Mouse (Mus musculus) stomach, embryonic 14.5 days (tissue): ENCODE results near the gene Fam219a. TPM values are rescaled to one million over a fixed set of nuclear protein-coding genes. Genes with fewer than 3 reads are reported as not detected.
A peak's percentile ranks its signal among the peaks of the same experiment; 100 is the strongest.

Experiments used
- ATAC-seq: fragments of 200-750 bp; cut with Nextera tagmentation; 2 replicates; pipeline ENCODE4 v1.8.0; 2017; ENCODE audit warnings: low read depth, moderate TSS enrichment; ENCODE audit not compliant: insufficient number of reproducible peaks, insufficient read depth, low FRiP score
- H3K27ac ChIP-seq: fragments of 300-500 bp; sonication (generic); 2 replicates; pipeline ENCODE4 v1.5.1; 2014; ENCODE audit warnings: mild to moderate bottlenecking, low read length, moderate library complexity, mixed read lengths
- H3K27me3 ChIP-seq: fragments of 300-500 bp; sonication (generic); 2 replicates; pipeline ENCODE4 v1.6.1; 2014; ENCODE audit warnings: low read length, control low read depth, mixed read lengths; ENCODE audit not compliant: control insufficient read depth, insufficient read depth
- H3K36me3 ChIP-seq: fragments of 300-500 bp; sonication (generic); 2 replicates; pipeline ENCODE4 v1.6.1; 2014; ENCODE audit warnings: mild to moderate bottlenecking, control low read depth, low read length, moderate library complexity, mixed read lengths; ENCODE audit not compliant: control insufficient read depth, insufficient read depth
- H3K4me1 ChIP-seq: fragments of 300-500 bp; sonication (generic); 2 replicates; pipeline ENCODE4 v1.6.1; 2014; ENCODE audit warnings: low read length, control low read depth, mixed read lengths; ENCODE audit not compliant: control insufficient read depth, insufficient read depth
- H3K4me2 ChIP-seq: fragments of 300-500 bp; sonication (generic); replicated peaks from 2 replicates; pipeline ENCODE4 v1.6.1; 2014; ENCODE audit warnings: low read depth, low read length, control low read depth
- H3K4me3 ChIP-seq: fragments of 300-500 bp; sonication (generic); 2 replicates; pipeline ENCODE4 v1.5.1; 2014; ENCODE audit warnings: low read depth, low read length, control low read depth
- H3K9ac ChIP-seq: fragments of 300-500 bp; sonication (generic); replicated peaks from 2 replicates; pipeline ENCODE4 v1.6.1; 2014; ENCODE audit warnings: low read depth, mild to moderate bottlenecking, control low read depth, low read length, moderate library complexity, mixed read lengths
- H3K9me3 ChIP-seq: fragments of 300-500 bp; sonication (generic); 2 replicates; pipeline ENCODE4 v1.6.1; 2016; ENCODE audit warnings: low read depth, low read length, control low read depth; ENCODE audit not compliant: control insufficient read depth
- WGBS: fragments of 180-500 bp; shearing (Covaris S2); extraction: QIAGEN DNeasy Blood & Tissue Kit; methylation state at CpG from one replicate; pipeline ENCODE4 v1.1.7; 2014; 5-methylcytosine and 5-hydroxymethylcytosine counted together
- polyA plus RNA-seq: library from polyadenylated mRNA; unstranded; fragments of >200 nt; fragmentation: Nextera tagmentation; extraction: Ambion mirVana; gene quantifications from 2 replicates; pipeline ENCODE4 v1.2.1, GENCODE M21; 2014

The Fam219a gene
- polyA plus RNA-seq, 1 experiment from 2014 or later = 3.9 TPM

GRCm38 (mm10) chr4:41493464-41494116 lies 75.7 kb downstream of the Fam219a start:
- ATAC-seq = 0 out of 2 replicates have a peak, but pooled peaks have one; percentile 33
- Histone ChIP-seq H3K36me3 (no peaks in the 10 kb centered on the region), H3K27me3 (peaks cover 22% of the 10 kb centered on the region), H3K4me3 (no peak overlapping the region), H3K27ac (no peak overlapping the region), H3K9me3 (no peaks in the 10 kb centered on the region), H3K9ac (no peak overlapping the region), H3K4me2 (no peak overlapping the region), H3K4me1 (peaks cover 10% of the 10 kb centered on the region; the same call in 1 of the 2 replicates)
- 72% methylated on average over 3 of the region's 3 CpGs for WGBS

DNA sequence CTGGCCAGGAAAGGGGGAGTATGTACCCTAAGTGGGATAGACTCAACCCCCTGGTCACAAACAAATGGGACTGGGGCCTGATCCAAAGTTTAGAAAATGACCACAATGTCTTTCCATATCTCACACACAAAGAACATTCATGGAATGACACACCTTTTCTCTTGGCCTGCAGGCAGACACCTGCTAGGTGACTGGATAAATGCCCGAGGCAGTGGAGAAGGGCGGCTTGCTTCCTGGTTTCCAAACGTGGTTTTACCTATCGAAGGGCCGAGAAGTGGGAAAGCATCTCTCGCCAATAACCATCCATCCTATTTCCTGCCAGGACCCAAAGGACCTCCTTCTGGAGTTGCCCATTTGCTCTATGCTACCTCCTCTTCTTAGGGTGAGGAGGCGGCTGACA lies 76.4 kb downstream of the Fam219a start:
- 80% methylated on average over 7 of the region's 7 CpGs for WGBS
- H3K4me1 ChIP-seq = peaks cover 4% of the 10 kb centered on the region; the same call in 1 of the 2 replicates

DNA sequence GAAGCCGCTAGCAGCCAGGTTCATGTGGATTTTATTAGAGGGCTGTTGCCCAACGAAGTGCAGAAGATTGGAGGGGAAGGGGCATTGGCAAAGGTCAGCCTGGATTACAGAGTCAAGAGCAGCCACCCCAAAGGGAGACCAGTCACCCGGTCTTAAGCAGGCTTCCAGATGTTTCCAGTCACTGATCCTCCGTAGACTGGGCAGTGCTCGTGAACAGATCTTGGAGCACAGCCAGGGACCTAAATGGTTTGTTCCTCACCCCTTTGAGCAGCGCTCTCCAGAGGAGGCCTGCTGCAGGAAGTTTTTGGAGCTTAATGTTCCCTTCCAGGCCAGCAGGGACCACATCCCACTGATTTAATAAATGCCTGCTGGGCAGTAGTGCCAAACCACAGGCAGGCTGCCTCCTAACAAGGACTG lies 87.7 kb downstream of the Fam219a start:
- Histone ChIP-seq H3K27ac (peak overlapping the region; percentile 76), H3K4me2 (no peak overlapping the region), H3K36me3 (peaks cover 4% of the 10 kb centered on the region; the same call in 1 of the 2 replicates), H3K9ac (no peak overlapping the region), H3K9me3 (no peaks in the 10 kb centered on the region), H3K4me1 (peaks cover 16% of the 10 kb centered on the region), H3K27me3 (no peaks in the 10 kb centered on the region), H3K4me3 (no peak overlapping the region)
- peak; percentile 66 for ATAC-seq
- 33% methylated on average over 6 of the region's 6 CpGs for WGBS

More for the DNA sequence above, 76.4 kb downstream of the Fam219a start:
- Histone ChIP-seq H3K4me2 (no peak overlapping the region), H3K27me3 (peaks cover 15% of the 10 kb centered on the region), H3K9ac (no peak overlapping the region), H3K27ac (no peak overlapping the region), H3K36me3 (no peaks in the 10 kb centered on the region), H3K9me3 (no peaks in the 10 kb centered on the region), H3K4me3 (no peak overlapping the region)
- ATAC-seq = no peak

GRCm38 (mm10) chr4:41480254-41480653 lies 89.1 kb downstream of the Fam219a start:
- Histone ChIP-seq H3K27me3 (no peaks in the 10 kb centered on the region), H3K27ac (peak overlapping the region; percentile 70; the same call in 1 of the 2 replicates), H3K4me2 (no peak overlapping the region), H3K9ac (no peak overlapping the region), H3K4me1 (peaks cover 16% of the 10 kb centered on the region), H3K36me3 (peaks cover 4% of the 10 kb centered on the region; the same call in 1 of the 2 replicates), H3K9me3 (no peaks in the 10 kb centered on the region), H3K4me3 (no peak overlapping the region)
- 76% methylated on average over 8 of the region's 8 CpGs for WGBS
- no peak for ATAC-seq

GRCm38 (mm10) chr4:41479456-41479804 lies 89.9 kb downstream of the Fam219a start:
- H3K36me3 ChIP-seq = peaks cover 4% of the 10 kb centered on the region; the same call in 1 of the 2 replicates
- no peak overlapping the region for H3K9ac ChIP-seq
- no peaks in the 10 kb centered on the region for H3K9me3 ChIP-seq
- peak overlapping the region; percentile 70; the same call in 1 of the 2 replicates for H3K27ac ChIP-seq
- WGBS = 57% methylated on average over 1 of the region's 1 CpGs
- no peak overlapping the region for H3K4me3 ChIP-seq
- H3K4me2 ChIP-seq = no peak overlapping the region
- ATAC-seq = peak; percentile 84; the same call in 1 of the 2 replicates
- H3K27me3 ChIP-seq = no peaks in the 10 kb centered on the region
- peaks cover 16% of the 10 kb centered on the region for H3K4me1 ChIP-seq

DNA sequence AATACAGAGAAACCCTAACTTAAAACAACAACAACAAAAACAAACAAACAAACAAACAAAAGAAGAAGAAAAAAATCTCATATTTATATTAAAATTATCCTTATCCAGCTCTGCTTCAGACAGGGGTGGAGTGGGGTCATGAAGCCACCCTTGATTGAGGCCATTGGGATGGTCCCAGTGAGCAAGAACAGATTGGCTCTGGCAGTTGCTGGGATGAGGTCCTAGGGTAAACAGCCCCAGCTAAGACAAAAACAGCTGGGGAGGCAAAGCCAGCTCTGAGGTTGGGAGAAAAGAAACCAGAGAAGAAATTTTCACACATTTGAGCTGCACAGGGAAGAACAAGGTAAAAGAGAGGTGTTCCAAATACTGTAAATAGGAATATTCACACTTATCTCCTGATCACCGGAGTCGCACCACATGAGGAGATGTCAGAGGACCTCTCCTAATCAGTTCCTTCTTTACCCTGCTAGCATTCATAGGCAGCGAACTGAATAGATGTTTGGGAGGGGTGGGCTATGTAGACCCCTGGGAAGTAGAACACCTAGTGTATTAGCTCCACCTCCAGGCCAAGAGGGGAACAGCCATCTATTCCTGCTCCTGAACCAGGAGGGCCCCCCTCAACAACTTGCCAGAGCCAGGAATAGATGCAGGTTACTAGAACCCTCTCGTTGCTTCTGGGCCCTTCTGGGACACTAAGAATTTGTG lies 90.4 kb downstream of the Fam219a start:
- no peak for ATAC-seq
- peaks cover 4% of the 10 kb centered on the region; the same call in 1 of the 2 replicates for H3K36me3 ChIP-seq
- H3K9ac ChIP-seq = no peak overlapping the region
- peak overlapping the region; percentile 40; the same call in 1 of the 2 replicates for H3K27ac ChIP-seq
- no peak overlapping the region for H3K4me2 ChIP-seq
- H3K27me3 ChIP-seq = no peaks in the 10 kb centered on the region
- no peaks in the 10 kb centered on the region for H3K9me3 ChIP-seq
- WGBS = 59% methylated on average over 4 of the region's 4 CpGs
- no peak overlapping the region for H3K4me3 ChIP-seq
- H3K4me1 ChIP-seq = peaks cover 16% of the 10 kb centered on the region

GRCm38 (mm10) chr4:41477648-41478160 lies 91.6 kb downstream of the Fam219a start:
- peaks cover 16% of the 10 kb centered on the region for H3K4me1 ChIP-seq
- peaks cover 4% of the 10 kb centered on the region; the same call in 1 of the 2 replicates for H3K36me3 ChIP-seq
- WGBS = 81% methylated on average over 9 of the region's 9 CpGs
- H3K9me3 ChIP-seq = no peaks in the 10 kb centered on the region
- no peak overlapping the region for H3K4me3 ChIP-seq
- H3K27ac ChIP-seq = no peak overlapping the region
- no peaks in the 10 kb centered on the region for H3K27me3 ChIP-seq
- H3K4me2 ChIP-seq = no peak overlapping the region
- no peak overlapping the region for H3K9ac ChIP-seq
- no peak for ATAC-seq

DNA sequence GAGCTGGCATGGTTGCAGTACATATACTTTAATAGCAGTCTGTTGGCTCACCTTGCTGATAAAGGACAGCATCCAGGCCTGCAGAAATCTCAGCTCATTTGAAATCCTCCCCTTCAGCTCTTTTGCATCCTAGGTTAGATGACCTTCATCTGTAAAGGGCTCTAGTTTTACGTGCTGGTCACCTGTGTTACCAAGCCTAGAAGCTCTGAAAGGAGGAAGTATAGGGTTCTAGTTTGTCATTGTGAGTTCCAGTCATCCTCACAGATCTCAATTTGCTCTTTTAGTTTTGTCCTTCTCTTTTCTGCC lies 98.0 kb downstream of the Fam219a start:
- H3K4me2 ChIP-seq = no peak overlapping the region
- H3K27ac ChIP-seq = no peak overlapping the region
- no peak for ATAC-seq
- WGBS = 88% methylated on average over 1 of the region's 1 CpGs
- H3K9me3 ChIP-seq = no peaks in the 10 kb centered on the region
- H3K4me1 ChIP-seq = no peaks in the 10 kb centered on the region
- no peaks in the 10 kb centered on the region for H3K36me3 ChIP-seq
- no peaks in the 10 kb centered on the region for H3K27me3 ChIP-seq
- H3K9ac ChIP-seq = no peak overlapping the region
- H3K4me3 ChIP-seq = no peak overlapping the region
